Mouse (Mus musculus) forebrain, postnatal 0 days (tissue): ENCODE data around the gene Psma7. TPM values are rescaled to one million over a fixed set of nuclear protein-coding genes. Genes with fewer than 3 reads are reported as not detected.

Experiments
- ATAC-seq: fragments of 200-750 bp; cut with Nextera tagmentation; 2 replicates; pipeline ENCODE4 v1.8.0; 2017; ENCODE audit warnings: mild to moderate bottlenecking, moderate library complexity
- DNase-seq: peaks from one replicate; pipeline ENCODE4 v3.0.0-alpha.2; 2015
- H3K27ac ChIP-seq: fragments of 300-500 bp; sonication (generic); 2 replicates; pipeline ENCODE4 v1.5.1; 2014; ENCODE audit warnings: low read depth, mild to moderate bottlenecking, antibody characterized with exemption, low read length, moderate library complexity, mixed read lengths
- H3K27me3 ChIP-seq: fragments of 300-500 bp; sonication (generic); 2 replicates; pipeline ENCODE4 v1.6.1; 2014; ENCODE audit warnings: mild to moderate bottlenecking, low read length, mixed read lengths; ENCODE audit not compliant: insufficient read depth
- H3K36me3 ChIP-seq: fragments of 300-500 bp; sonication (generic); 2 replicates; pipeline ENCODE4 v1.6.1; 2014; ENCODE audit warnings: mild to moderate bottlenecking, moderate library complexity; ENCODE audit not compliant: insufficient read depth
- H3K4me1 ChIP-seq: fragments of 300-500 bp; sonication (generic); 2 replicates; pipeline ENCODE4 v1.6.1; 2014; ENCODE audit warnings: antibody characterized with exemption; ENCODE audit not compliant: insufficient read depth
- H3K4me2 ChIP-seq: fragments of 300-500 bp; sonication (generic); 2 replicates; pipeline ENCODE4 v1.6.1; 2014; ENCODE audit warnings: low read depth, mild to moderate bottlenecking, moderate library complexity
- H3K4me3 ChIP-seq: fragments of 300-500 bp; sonication (generic); 2 replicates; pipeline ENCODE4 v1.5.1; 2014; ENCODE audit warnings: low read depth, low read length, mixed read lengths
- H3K9ac ChIP-seq: fragments of 300-500 bp; sonication (generic); 2 replicates; pipeline ENCODE4 v1.6.1; 2014; ENCODE audit warnings: mild to moderate bottlenecking
- H3K9me3 ChIP-seq: fragments of 300-500 bp; sonication (generic); 2 replicates; pipeline ENCODE4 v1.6.1; 2016; ENCODE audit warnings: low read length
- CTCF ChIP-seq: sonication (generic); IDR thresholded peaks from 2 replicates; pipeline ENCODE4 v1.5.1; 2016; ENCODE audit warnings: antibody characterized with exemption, control low read depth, low read depth
- WGBS: fragments of 180-500 bp; shearing (Covaris S2); extraction: QIAGEN DNeasy Blood & Tissue Kit; methylation state at CpG from one replicate; pipeline ENCODE4 v1.1.7; 2014; 5-methylcytosine and 5-hydroxymethylcytosine counted together
- polyA plus RNA-seq: library from polyadenylated mRNA; unstranded; fragments of >200 nt; fragmentation: Nextera tagmentation; extraction: Ambion mirVana; gene quantifications from 2 replicates; pipeline ENCODE4 v1.2.1, GENCODE M21; 2015
- total RNA-seq: library from RNA; depleted of rRNA; stranded (reverse); fragments of >200 nt; gene quantifications from 2 replicates; pipeline ENCODE4 v1.2.3, GENCODE M21; 2014

Gene Psma7
- total and polyA plus RNA-seq, 2 experiments from 2014 or later, result 301 to 581 TPM

GRCm38 (mm10) chr2:180080680-180081079 is 38.4 kb upstream of the Psma7 start:
- ATAC-seq, result no peak
- H3K27ac ChIP-seq, result no peak overlapping the region
- no peaks in the 10 kb centered on the region for H3K9me3 ChIP-seq
- peaks cover 38% of the 10 kb centered on the region for H3K36me3 ChIP-seq
- 87% methylated on average over 8 of the region's 8 CpGs for WGBS
- no peak overlapping the region for H3K9ac ChIP-seq
- H3K27me3 ChIP-seq, result no peaks in the 10 kb centered on the region
- H3K4me3 ChIP-seq, result no peak overlapping the region
- H3K4me1 ChIP-seq, result no peaks in the 10 kb centered on the region
- H3K4me2 ChIP-seq, result no peak overlapping the region
- no peak for DNase-seq
- no peak for TF ChIP-seq CTCF

GRCm38 (mm10) chr2:180077622-180078021 is 35.4 kb upstream of the Psma7 start:
- no peak overlapping the region for H3K27ac ChIP-seq
- 66% methylated on average over 3 of the region's 3 CpGs for WGBS
- no peak overlapping the region for H3K4me2 ChIP-seq
- H3K4me3 ChIP-seq, result no peak overlapping the region
- no peaks in the 10 kb centered on the region for H3K27me3 ChIP-seq
- no peaks in the 10 kb centered on the region for H3K4me1 ChIP-seq
- no peak overlapping the region for H3K9ac ChIP-seq
- TF ChIP-seq CTCF, result no peak
- DNase-seq (no peak), ATAC-seq (no peak)
- no peaks in the 10 kb centered on the region for H3K9me3 ChIP-seq
- H3K36me3 ChIP-seq, result peaks cover 18% of the 10 kb centered on the region

- Histone ChIP-seq H3K27ac (no peak overlapping the region), H3K9ac (no peak overlapping the region), H3K27me3 (no peaks in the 10 kb centered on the region), H3K4me3 (no peak overlapping the region), H3K36me3 (peaks cover 12% of the 10 kb centered on the region), H3K9me3 (no peaks in the 10 kb centered on the region), H3K4me1 (peaks cover 5% of the 10 kb centered on the region; the same call in 1 of the 2 replicates), H3K4me2 (no peak overlapping the region)
- WGBS, result 88% methylated on average over 7 of the region's 7 CpGs
- DNase-seq (no peak), ATAC-seq (no peak)
- no peak for TF ChIP-seq CTCF
Observed at GRCm38 (mm10) chr2:180072886-180073285, 30.7 kb upstream of the Psma7 start.

- Histone ChIP-seq H3K9ac (no peak overlapping the region), H3K9me3 (no peaks in the 10 kb centered on the region), H3K36me3 (peaks cover 16% of the 10 kb centered on the region), H3K4me1 (peaks cover 5% of the 10 kb centered on the region; the same call in 1 of the 2 replicates), H3K27me3 (no peaks in the 10 kb centered on the region), H3K4me3 (no peak overlapping the region), H3K4me2 (0 out of 2 replicates have a peak overlapping the region, but pooled peaks have one; percentile 63), H3K27ac (no peak overlapping the region)
- no peak for TF ChIP-seq CTCF
- ATAC-seq, result no peak
- WGBS, result 83% methylated on average over 2 of the region's 2 CpGs
- no peak for DNase-seq
Observed at GRCm38 (mm10) chr2:180071671-180072070, 29.4 kb upstream of the Psma7 start.

- whole genome bisulfite sequencing, result 3% methylated on average over 58 of the region's 58 CpGs
- DNase-seq, result peak; percentile 97
- peak within 1 kb of the TSS; percentile 90 for H3K27ac ChIP-seq
Observed at GRCm38 (mm10) chr2:180070481-180071453, 28.5 kb upstream of the Psma7 start, which contains the start of gene Mtg2. TSS of gene Mtg2 (plus strand) at chr2:180070588.

GRCm38 (mm10) chr2:180069770-180070480 is 27.7 kb upstream of the Psma7 start:
- Histone ChIP-seq H3K9me3 (no peaks in the 10 kb centered on the region), H3K4me3 (peak overlapping the region; percentile 58), H3K27me3 (no peaks in the 10 kb centered on the region), H3K4me2 (peak overlapping the region; percentile 63), H3K9ac (peak overlapping the region; percentile 70), H3K4me1 (peaks cover 5% of the 10 kb centered on the region; the same call in 1 of the 2 replicates), H3K36me3 (peaks cover 16% of the 10 kb centered on the region), H3K27ac (peak overlapping the region; percentile 90)
- WGBS, result 34% methylated on average over 20 of the region's 20 CpGs
- DNase-seq (no peak), ATAC-seq (peak; percentile 70)
- TF ChIP-seq CTCF, result no peak

More at GRCm38 (mm10) chr2:180070481-180071453, 28.5 kb upstream of the Psma7 start, which contains the start of gene Mtg2:
- peak; percentile 98 for ATAC-seq
- peaks cover 5% of the 10 kb centered on the region; the same call in 1 of the 2 replicates for H3K4me1 ChIP-seq
- peak within 1 kb of the TSS; percentile 58 for H3K4me3 ChIP-seq
- H3K9ac ChIP-seq, result peak within 1 kb of the TSS; percentile 70
- H3K4me2 ChIP-seq, result peak within 1 kb of the TSS; percentile 63
- TF ChIP-seq CTCF, result peak; percentile 35
- H3K27me3 ChIP-seq, result no peaks in the 10 kb centered on the region
- peaks cover 16% of the 10 kb centered on the region for H3K36me3 ChIP-seq
- no peaks in the 10 kb centered on the region for H3K9me3 ChIP-seq
